Mouse (Mus musculus) heart, embryonic 14.5 days (tissue): Measurements from ENCODE around the gene Olfr194. TPM values are rescaled to one million over a fixed set of nuclear protein-coding genes. Genes with fewer than 3 reads are reported as not detected.
"Not testable (repeated sequence)": the region's sequence is repeated elsewhere in the genome, so short reads cannot be mapped to it uniquely, and the experiment has no call there.

Experiments
- ATAC-seq: fragments of 200-750 bp; cut with Nextera tagmentation; 2 replicates; pipeline ENCODE4 v1.8.0; 2017; ENCODE audit warnings: low read depth, moderate TSS enrichment; ENCODE audit not compliant: insufficient number of reproducible peaks, insufficient read depth, low FRiP score
- H3K27ac ChIP-seq, 2 experiments: fragments of 200-500 bp in 1 of 2; fragments of 300-500 bp in 1 of 2; sonication (generic) in 1 of 2; replicated peaks in 1 of 2; 2 replicates each; pipeline ENCODE4 v1.5.1; 2012 to 2014; ENCODE audit warnings: low read depth in 2 of 2, low read length in 2 of 2, control low read depth in 1 of 2, mild to moderate bottlenecking in 1 of 2, mixed read lengths in 1 of 2; ENCODE audit not compliant: control insufficient read depth in 1 of 2, insufficient read depth in 1 of 2
- H3K27me3 ChIP-seq: fragments of 300-500 bp; sonication (generic); 2 replicates; pipeline ENCODE4 v1.6.1; 2014; ENCODE audit warnings: mild to moderate bottlenecking, low read length, control low read depth; ENCODE audit not compliant: control insufficient read depth, insufficient read depth
- H3K36me3 ChIP-seq: fragments of 300-500 bp; sonication (generic); 2 replicates; pipeline ENCODE4 v1.6.1; 2014; ENCODE audit warnings: mild to moderate bottlenecking, control low read depth, low read length, mixed read lengths; ENCODE audit not compliant: control insufficient read depth, insufficient read depth
- H3K4me1 ChIP-seq, 2 experiments: fragments of 200-500 bp in 1 of 2; fragments of 300-500 bp in 1 of 2; sonication (generic) in 1 of 2; 2 replicates each; pipeline ENCODE4 v1.6.1; 2012 to 2014; ENCODE audit warnings: low read length in 2 of 2, control low read depth in 1 of 2, mixed read lengths in 1 of 2; ENCODE audit not compliant: control insufficient read depth in 2 of 2, insufficient read depth in 2 of 2
- H3K4me2 ChIP-seq: fragments of 300-500 bp; sonication (generic); 2 replicates; pipeline ENCODE4 v1.6.1; 2014; ENCODE audit warnings: mild to moderate bottlenecking, low read length
- H3K4me3 ChIP-seq, 2 experiments: fragments of 200-500 bp in 1 of 2; fragments of 300-500 bp in 1 of 2; sonication (generic) in 1 of 2; 2 replicates each; pipeline ENCODE4 v1.5.1; 2012 to 2014; ENCODE audit warnings: low read length in 2 of 2, mild to moderate bottlenecking in 2 of 2, control low read depth in 1 of 2, low read depth in 1 of 2, moderate library complexity in 1 of 2; ENCODE audit not compliant: control insufficient read depth in 1 of 2, insufficient read depth in 1 of 2
- H3K9ac ChIP-seq: fragments of 300-500 bp; sonication (generic); 2 replicates; pipeline ENCODE4 v1.6.1; 2014; ENCODE audit warnings: mild to moderate bottlenecking, low read length
- H3K9me3 ChIP-seq: fragments of 300-500 bp; sonication (generic); 2 replicates; pipeline ENCODE4 v1.6.1; 2016; ENCODE audit warnings: low read length, control low read depth; ENCODE audit not compliant: control insufficient read depth
- WGBS: fragments of 180-500 bp; shearing (Covaris S2); extraction: QIAGEN DNeasy Blood & Tissue Kit; methylation state at CpG from one replicate; pipeline ENCODE4 v1.1.7; 2014; 5-methylcytosine and 5-hydroxymethylcytosine counted together
- polyA plus RNA-seq: library from polyadenylated mRNA; unstranded; fragments of >200 nt; fragmentation: Nextera tagmentation; extraction: Ambion mirVana; gene quantifications from 2 replicates; pipeline ENCODE4 v1.2.1, GENCODE M21; 2014

The Olfr194 gene
- polyA plus RNA-seq, 1 experiment from 2014 or later: not detected

DNA sequence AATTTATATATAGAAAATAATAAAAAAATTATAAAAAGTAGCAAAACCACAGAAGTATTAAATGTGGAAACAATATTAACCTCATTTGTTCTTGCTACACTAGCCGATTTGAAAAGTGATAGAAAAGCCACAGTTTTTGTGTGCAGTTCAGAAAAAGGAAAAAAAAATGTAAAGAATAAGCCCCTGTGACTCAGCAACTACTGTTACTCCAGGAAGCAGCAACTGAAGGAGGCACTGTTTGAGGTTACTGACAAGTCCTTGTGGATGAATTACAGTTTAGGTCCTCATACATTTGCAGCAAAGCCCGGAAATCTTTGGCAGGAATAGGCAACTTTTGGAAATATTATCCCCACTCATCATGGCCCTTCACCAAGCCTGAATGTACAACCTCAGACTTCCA lies 15.6 kb downstream of the Olfr194 start:
- no peak for ATAC-seq
- Histone ChIP-seq H3K36me3 (no peaks in the 10 kb centered on the region), H3K9ac (no peak overlapping the region), H3K27ac (no peak overlapping the region), H3K9me3 (no peaks in the 10 kb centered on the region), H3K4me1 (no peaks in the 10 kb centered on the region), H3K27me3 (no peaks in the 10 kb centered on the region), H3K4me3 (no peak overlapping the region), H3K4me2 (no peak overlapping the region)
- 65% methylated on average over 2 of the region's 2 CpGs for WGBS

DNA sequence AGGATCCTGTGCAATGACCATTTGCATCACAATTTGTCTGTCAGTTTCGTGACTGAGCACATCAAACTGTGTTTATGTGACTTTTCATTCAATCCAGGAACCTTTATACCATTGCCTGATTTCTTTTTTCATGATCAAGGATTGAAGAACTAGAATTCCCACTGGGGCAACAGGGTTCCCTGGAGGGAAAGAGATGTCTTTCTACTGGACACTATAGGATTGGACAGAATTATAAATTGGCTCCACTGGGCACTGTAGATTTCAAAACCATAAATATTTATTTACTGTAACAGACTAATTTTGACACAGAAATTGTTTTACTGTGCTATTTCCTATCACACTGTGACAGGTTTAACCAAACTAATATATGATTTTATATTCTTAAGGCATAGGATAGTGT lies 31.1 kb downstream of the Olfr194 start, which contains the start of gene Olfr191:
TSS of gene Olfr191 (minus strand) at position 101 of the 400 bp plus-strand sequence.
- not testable (repeated sequence) for H3K27ac ChIP-seq, H3K27me3 ChIP-seq, H3K4me1 ChIP-seq, H3K4me2 ChIP-seq, ATAC-seq, H3K4me3 ChIP-seq, H3K9me3 ChIP-seq, H3K9ac ChIP-seq, H3K36me3 ChIP-seq
- 61% methylated on average over 1 of the region's 1 CpGs for WGBS

GRCm38 (mm10) chr16:59081113-59081512 lies 39.8 kb downstream of the Olfr194 start:
- H3K9ac ChIP-seq, ATAC-seq, H3K4me3 ChIP-seq, H3K27ac ChIP-seq, H3K9me3 ChIP-seq, H3K4me1 ChIP-seq, H3K36me3 ChIP-seq, H3K27me3 ChIP-seq, H3K4me2 ChIP-seq: not testable (repeated sequence)
- WGBS: 66% methylated on average over 2 of the region's 2 CpGs

DNA sequence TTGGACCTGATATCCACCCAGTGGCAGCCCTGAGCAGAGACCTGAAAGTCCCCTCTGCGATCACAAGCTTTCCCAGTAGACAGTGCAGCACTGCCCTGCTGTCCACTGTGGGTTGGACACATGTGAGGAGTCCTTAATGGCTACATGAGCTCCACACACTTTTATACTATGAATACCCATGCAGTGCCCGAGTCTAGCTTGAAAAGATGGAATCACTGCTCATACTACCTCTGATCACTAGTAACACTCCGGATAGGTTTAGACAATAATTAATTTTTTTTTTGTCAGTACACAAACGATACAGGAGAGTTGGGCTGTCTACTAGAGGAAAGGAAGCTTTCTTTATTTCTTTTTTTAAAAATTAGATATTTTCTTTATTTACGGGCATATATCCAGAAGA lies 43.0 kb downstream of the Olfr194 start, which contains the start of gene Olfr190:
TSS of gene Olfr190 (minus strand) at position 101 of the 400 bp plus-strand sequence.
- no peaks in the 10 kb centered on the region for H3K9me3 ChIP-seq
- no peak within 1 kb of the TSS for H3K4me2 ChIP-seq
- ATAC-seq: no peak
- WGBS: 85% methylated on average over 5 of the region's 5 CpGs
- no peak within 1 kb of the TSS for H3K27ac ChIP-seq
- H3K4me3 ChIP-seq: no peak within 1 kb of the TSS
- no peak within 1 kb of the TSS for H3K9ac ChIP-seq
- no peaks in the 10 kb centered on the region for H3K36me3 ChIP-seq
- no peaks in the 10 kb centered on the region for H3K4me1 ChIP-seq
- no peaks in the 10 kb centered on the region for H3K27me3 ChIP-seq

DNA sequence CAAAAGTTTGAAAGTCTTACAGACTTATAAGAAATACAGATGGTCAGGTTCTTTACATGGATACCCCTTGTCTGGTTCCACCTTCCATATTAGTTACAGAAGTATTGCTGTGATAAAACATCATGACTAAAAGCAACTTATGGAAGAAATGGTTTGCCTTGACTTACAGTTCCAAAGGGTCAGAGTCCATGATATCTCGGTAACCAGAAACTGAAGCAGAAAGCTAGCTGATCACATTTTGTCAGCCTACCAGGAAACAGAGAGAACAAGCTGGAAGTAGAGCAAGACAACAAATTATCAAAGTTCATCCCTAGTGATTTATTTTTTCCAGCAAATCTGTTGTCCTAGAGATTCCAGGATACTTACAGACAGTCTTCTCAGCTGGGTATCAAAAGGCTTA lies 47.3 kb downstream of the Olfr194 start:
- no peak for ATAC-seq
- Histone ChIP-seq H3K4me1 (no peaks in the 10 kb centered on the region), H3K27ac (no peak overlapping the region), H3K4me2 (no peak overlapping the region), H3K9ac (no peak overlapping the region), H3K36me3 (no peaks in the 10 kb centered on the region), H3K27me3 (no peaks in the 10 kb centered on the region), H3K4me3 (no peak overlapping the region), H3K9me3 (no peaks in the 10 kb centered on the region)
- 87% methylated on average over 1 of the region's 1 CpGs for WGBS

GRCm38 (mm10) chr16:59071755-59072154 lies 49.1 kb downstream of the Olfr194 start:
- ATAC-seq: no peak
- no peak overlapping the region for H3K27ac ChIP-seq
- no peaks in the 10 kb centered on the region for H3K36me3 ChIP-seq

More at GRCm38 (mm10) chr16:59071755-59072154, 49.1 kb downstream of the Olfr194 start:
- Histone ChIP-seq H3K4me3 (no peak overlapping the region), H3K27me3 (no peaks in the 10 kb centered on the region), H3K4me1 (no peaks in the 10 kb centered on the region), H3K4me2 (no peak overlapping the region), H3K9me3 (no peaks in the 10 kb centered on the region), H3K9ac (no peak overlapping the region)

Other genes with a start within 250 kb of the Olfr194 start
- gene Olfr177, start 246.3 kb downstream of the Olfr194 start, polyA plus RNA-seq: not detected in 2 replicates
- gene Olfr178, start 229.0 kb downstream of the Olfr194 start, polyA plus RNA-seq: not detected in 2 replicates
- gene Olfr181, start 192.3 kb downstream of the Olfr194 start, polyA plus RNA-seq: not detected in 2 replicates
- gene Olfr180, start 191.7 kb downstream of the Olfr194 start, polyA plus RNA-seq: not detected in 2 replicates
- gene Olfr183, start 125.7 kb downstream of the Olfr194 start, polyA plus RNA-seq: not detected in 2 replicates
- not detected in 2 replicates for gene Olfr186, start 90.8 kb downstream of the Olfr194 start, polyA plus RNA-seq
- not detected in 2 replicates for gene Olfr187, start 81.3 kb downstream of the Olfr194 start, polyA plus RNA-seq
- gene Olfr190, start 43.1 kb downstream of the Olfr194 start, polyA plus RNA-seq: not detected in 2 replicates
- not detected in 2 replicates for gene Olfr191, start 31.2 kb downstream of the Olfr194 start, polyA plus RNA-seq
- not detected in 2 replicates for gene Olfr193, start 9.2 kb downstream of the Olfr194 start, polyA plus RNA-seq
- gene Olfr195, start 26.0 kb upstream of the Olfr194 start, polyA plus RNA-seq: not detected in 2 replicates
- gene Olfr196, start 49.4 kb upstream of the Olfr194 start, polyA plus RNA-seq: not detected in 2 replicates
- not detected in 2 replicates for gene Olfr198, start 82.5 kb upstream of the Olfr194 start, polyA plus RNA-seq
- not detected in 2 replicates for gene Olfr199, start 98.7 kb upstream of the Olfr194 start, polyA plus RNA-seq
- not detected in 2 replicates for gene Olfr201, start 151.6 kb upstream of the Olfr194 start, polyA plus RNA-seq
- gene Olfr202, start 165.7 kb upstream of the Olfr194 start, polyA plus RNA-seq: not detected in 2 replicates
- gene Olfr203, start 177.8 kb upstream of the Olfr194 start, polyA plus RNA-seq: not detected in 2 replicates
- gene Olfr204, start 197.2 kb upstream of the Olfr194 start, polyA plus RNA-seq: not detected in 2 replicates
- not detected in 2 replicates for gene Olfr205, start 210.1 kb upstream of the Olfr194 start, polyA plus RNA-seq
- not detected in 2 replicates for gene Olfr206, start 228.2 kb upstream of the Olfr194 start, polyA plus RNA-seq
- gene Olfr209, start 242.9 kb upstream of the Olfr194 start, polyA plus RNA-seq: not detected in 2 replicates